Mouse (Mus musculus) myocyte (in vitro differentiated cells): ENCODE measurements at regions not wholly inside any gene's neighbourhood (a gene's known extent, or its start where the extent isn't known, plus 50 kb on each side); places are given as distances from the start of the nearest gene placed in this dataset.

Experiments
- H3K27me3 ChIP-seq: one replicate; pipeline ENCODE4 v1.6.1; 2011; ENCODE audit not compliant: control insufficient read depth, insufficient read depth, insufficient read length
- H3K36me3 ChIP-seq: one replicate; pipeline ENCODE4 v1.6.1; 2011; ENCODE audit not compliant: control insufficient read depth, insufficient read depth
- H3K4me2 ChIP-seq: one replicate; pipeline ENCODE4 v1.6.1; 2011; ENCODE audit warnings: low read depth, control low read depth
- H3K4me3 ChIP-seq: one replicate; pipeline ENCODE4 v1.5.1; 2011; ENCODE audit warnings: mild to moderate bottlenecking, control low read depth, moderate library complexity
- H3K79me2 ChIP-seq: one replicate; pipeline ENCODE4 v1.6.1; 2011; ENCODE audit not compliant: control insufficient read depth, insufficient read depth
- H3ac ChIP-seq: one replicate; pipeline ENCODE4 v1.6.1; 2011; ENCODE audit not compliant: control insufficient read depth, insufficient read length
- CEBPB ChIP-seq: IDR thresholded peaks from 2 replicates; pipeline ENCODE4 v1.6.1; 2011; ENCODE audit warnings: mild to moderate bottlenecking, moderate library complexity; ENCODE audit not compliant: poor library complexity, insufficient read depth, severe bottlenecking
- E2F4 ChIP-seq: IDR thresholded peaks from one replicate; pipeline ENCODE4 v1.6.1; 2011; ENCODE audit warnings: mild to moderate bottlenecking, control low read depth, moderate library complexity; ENCODE audit not compliant: insufficient read depth
- MAX ChIP-seq: IDR thresholded peaks from one replicate; pipeline ENCODE4 v1.6.1; 2011; ENCODE audit warnings: low read depth, mild to moderate bottlenecking, control low read depth
- MYOD1 ChIP-seq, 3 experiments: IDR thresholded peaks; one replicate each; pipeline ENCODE4 v1.6.1; 2011; ENCODE audit warnings: control low read depth in 2 of 3, low read depth in 2 of 3, mild to moderate bottlenecking in 2 of 3, moderate library complexity in 1 of 3; ENCODE audit not compliant: insufficient read length in 2 of 3, control insufficient read depth in 1 of 3
- MYOG ChIP-seq, 3 experiments: IDR thresholded peaks; one replicate each; pipeline ENCODE4 v1.6.1; 2011; ENCODE audit warnings: control low read depth in 2 of 3, low read depth in 2 of 3, mild to moderate bottlenecking in 2 of 3; ENCODE audit not compliant: insufficient read length in 2 of 3, control insufficient read depth in 1 of 3, insufficient read depth in 1 of 3
- POLR2A ChIP-seq: IDR thresholded peaks from one replicate; pipeline ENCODE4 v1.6.1; 2011; ENCODE audit warnings: low read depth, mild to moderate bottlenecking, control low read depth, moderate library complexity; ENCODE audit not compliant: insufficient read length
- POLR2AphosphoS2 ChIP-seq: IDR thresholded peaks from one replicate; pipeline ENCODE4 v1.6.1; 2011; ENCODE audit warnings: low read depth, control low read depth; ENCODE audit not compliant: insufficient read length
- REST ChIP-seq: IDR thresholded peaks from one replicate; pipeline ENCODE4 v1.6.1; 2011; ENCODE audit warnings: mild to moderate bottlenecking, control low read depth, moderate library complexity; ENCODE audit not compliant: insufficient read depth, insufficient read length
- SRF ChIP-seq: IDR thresholded peaks from one replicate; pipeline ENCODE4 v1.6.1; 2011; ENCODE audit warnings: low read depth; ENCODE audit not compliant: control insufficient read depth, insufficient read length
- TCF12 ChIP-seq: IDR thresholded peaks from one replicate; pipeline ENCODE4 v1.6.1; 2011; ENCODE audit warnings: mild to moderate bottlenecking, control low read depth; ENCODE audit not compliant: poor library complexity, insufficient read depth, severe bottlenecking
- TCF3 ChIP-seq: IDR thresholded peaks from one replicate; pipeline ENCODE4 v1.6.1; 2011; ENCODE audit warnings: low read depth, control low read depth; ENCODE audit not compliant: insufficient read length
- USF1 ChIP-seq: IDR thresholded peaks from one replicate; pipeline ENCODE4 v1.6.1; 2011; ENCODE audit warnings: low read depth, mild to moderate bottlenecking, control low read depth, moderate library complexity

GRCm38 (mm10) chr5:111519500-111520041, 102.4 kb downstream of the Mn1 start:
- no peaks in the 10 kb centered on the region for H3K27me3 ChIP-seq
- H3K36me3 ChIP-seq: no peaks in the 10 kb centered on the region
- no peaks in the 10 kb centered on the region for H3K79me2 ChIP-seq
- H3K4me2 ChIP-seq: no peak overlapping the region
- TF ChIP-seq POLR2AphosphoS2: no peak
- TF ChIP-seq MYOD1 (IDR thresholded peaks at IDR 0.05; ENCODE audit: control insufficient read depth in 1 of 3, insufficient read length in 2 of 3, low read depth in 2 of 3): no peak
- no peak for TF ChIP-seq REST
- TF ChIP-seq TCF3: no peak
- TF ChIP-seq CEBPB: no peak
- no peak overlapping the region for H3ac ChIP-seq
- H3K4me3 ChIP-seq: no peak overlapping the region

GRCm38 (mm10) chr5:111521866-111522265, 104.7 kb downstream of the Mn1 start:
- Histone ChIP-seq H3ac (no peak overlapping the region), H3K27me3 (no peaks in the 10 kb centered on the region), H3K79me2 (no peaks in the 10 kb centered on the region), H3K4me2 (no peak overlapping the region), H3K36me3 (no peaks in the 10 kb centered on the region), H3K4me3 (no peak overlapping the region)
- no peak for TF ChIP-seq MYOD1 (IDR thresholded peaks at IDR 0.05; ENCODE audit: control insufficient read depth in 1 of 3, insufficient read length in 2 of 3, low read depth in 2 of 3)
- no peak for TF ChIP-seq MYOG (IDR thresholded peaks at IDR 0.05; ENCODE audit: control insufficient read depth in 1 of 3, insufficient read depth in 1 of 3, insufficient read length in 2 of 3, low read depth in 2 of 3)
- TF ChIP-seq POLR2A: no peak
- TF ChIP-seq E2F4: no peak
- TF ChIP-seq TCF3: no peak
- no peak for TF ChIP-seq POLR2AphosphoS2
- TF ChIP-seq CEBPB: no peak
- TF ChIP-seq SRF: no peak
- no peak for TF ChIP-seq MAX
- no peak for TF ChIP-seq REST
- no peak for TF ChIP-seq TCF12
- TF ChIP-seq USF1: no peak

GRCm38 (mm10) chr5:111522586-111522985, 105.4 kb downstream of the Mn1 start:
- H3K27me3 ChIP-seq: no peaks in the 10 kb centered on the region
- no peak overlapping the region for H3ac ChIP-seq
- TF ChIP-seq CEBPB: no peak
- TF ChIP-seq TCF3: no peak
- no peak for TF ChIP-seq E2F4
- no peak for TF ChIP-seq MYOD1 (IDR thresholded peaks at IDR 0.05; ENCODE audit: control insufficient read depth in 1 of 3, insufficient read length in 2 of 3, low read depth in 2 of 3)
- no peak for TF ChIP-seq MAX
- TF ChIP-seq MYOG (IDR thresholded peaks at IDR 0.05; ENCODE audit: control insufficient read depth in 1 of 3, insufficient read depth in 1 of 3, insufficient read length in 2 of 3, low read depth in 2 of 3): no peak
- TF ChIP-seq REST: no peak
- TF ChIP-seq TCF12: no peak
- TF ChIP-seq POLR2AphosphoS2: no peak
- TF ChIP-seq SRF: no peak
- TF ChIP-seq POLR2A: no peak
- no peak for TF ChIP-seq USF1
- H3K4me2 ChIP-seq: no peak overlapping the region
- no peak overlapping the region for H3K4me3 ChIP-seq
- H3K79me2 ChIP-seq: no peaks in the 10 kb centered on the region
- no peaks in the 10 kb centered on the region for H3K36me3 ChIP-seq

GRCm38 (mm10) chr5:111527741-111528140, 110.6 kb downstream of the Mn1 start:
- peaks cover 39% of the 10 kb centered on the region for H3K27me3 ChIP-seq

More at GRCm38 (mm10) chr5:111527741-111528140, 110.6 kb downstream of the Mn1 start:
- no peak overlapping the region for H3K4me3 ChIP-seq
- no peak for TF ChIP-seq MAX
- no peak for TF ChIP-seq MYOD1 (IDR thresholded peaks at IDR 0.05; ENCODE audit: control insufficient read depth in 1 of 3, insufficient read length in 2 of 3, low read depth in 2 of 3)
- TF ChIP-seq TCF3: no peak
- TF ChIP-seq E2F4: no peak
- TF ChIP-seq POLR2A: no peak
- TF ChIP-seq TCF12: no peak
- TF ChIP-seq USF1: no peak
- no peak for TF ChIP-seq SRF
- no peak for TF ChIP-seq CEBPB
- no peak for TF ChIP-seq MYOG (IDR thresholded peaks at IDR 0.05; ENCODE audit: control insufficient read depth in 1 of 3, insufficient read depth in 1 of 3, insufficient read length in 2 of 3, low read depth in 2 of 3)
- no peaks in the 10 kb centered on the region for H3K36me3 ChIP-seq
- H3ac ChIP-seq: no peak overlapping the region
- H3K4me2 ChIP-seq: no peak overlapping the region
- no peaks in the 10 kb centered on the region for H3K79me2 ChIP-seq
